Mouse (Mus musculus) CH12.LX (cell line): Measurements from ENCODE around the gene Thoc3. TPM values are rescaled to one million over a fixed set of nuclear protein-coding genes. Genes with fewer than 3 reads are reported as not detected.

ENCODE experiments used
- DNase-seq: peaks from one replicate; pipeline ENCODE4 v3.0.0-alpha.2; 2013; ENCODE audit errors: extremely low read depth
- H3K27ac ChIP-seq: 2 replicates; pipeline ENCODE4 v1.5.1; 2012; ENCODE audit warnings: low read depth, mild to moderate bottlenecking, control low read depth, moderate library complexity; ENCODE audit not compliant: insufficient read depth
- H3K27me3 ChIP-seq: replicated peaks from 2 replicates; pipeline ENCODE3; 2012; ENCODE audit warnings: inconsistent platforms
- H3K36me3 ChIP-seq, 2 experiments: replicated peaks in 1 of 2; 2 replicates each; pipeline versions ENCODE3 to v1.6.1; 2012; ENCODE audit warnings: inconsistent platforms in 1 of 2, low read length in 1 of 2, mild to moderate bottlenecking in 1 of 2, mixed read lengths in 1 of 2, moderate library complexity in 1 of 2; ENCODE audit not compliant: control insufficient read depth in 1 of 2, insufficient read depth in 1 of 2
- H3K4me1 ChIP-seq, 2 experiments: 2 replicates each; pipeline ENCODE4 v1.6.1; 2012; ENCODE audit warnings: inconsistent platforms in 1 of 2, moderate library complexity in 1 of 2; ENCODE audit not compliant: insufficient read depth in 2 of 2, control insufficient read depth in 1 of 2
- H3K4me2 ChIP-seq: 2 replicates; pipeline ENCODE4 v1.6.1; 2012; ENCODE audit warnings: low read depth, mild to moderate bottlenecking, control low read depth; ENCODE audit not compliant: poor library complexity, insufficient read depth, severe bottlenecking
- H3K4me3 ChIP-seq, 3 experiments: fragments of 150-350 bp in 1 of 3; sonication (generic) in 1 of 3; replicated peaks in 1 of 3; 2 replicates each; pipeline versions ENCODE3 to v1.5.1; 2011 to 2012; ENCODE audit warnings: low read depth in 2 of 3, low read length in 2 of 3, mild to moderate bottlenecking in 2 of 3, moderate library complexity in 2 of 3, control low read depth in 1 of 3, improper control_type of control experiment in 1 of 3, inconsistent platforms in 1 of 3, mixed read lengths in 1 of 3; ENCODE audit not compliant: poor library complexity in 1 of 3
- H3K79me2 ChIP-seq: replicated peaks from 2 replicates; pipeline ENCODE4 v1.6.1; 2012; ENCODE audit warnings: mild to moderate bottlenecking, moderate library complexity; ENCODE audit not compliant: control insufficient read depth, poor library complexity, insufficient read depth, severe bottlenecking; ENCODE audit errors: extremely low read depth
- H3K9ac ChIP-seq: 2 replicates; pipeline ENCODE4 v1.6.1; 2012; ENCODE audit warnings: low read depth, mild to moderate bottlenecking, control low read depth, moderate library complexity; ENCODE audit not compliant: insufficient read depth
- H3K9me3 ChIP-seq: replicated peaks from 2 replicates; pipeline ENCODE3; 2012; ENCODE audit warnings: low read length, inconsistent platforms, mixed read lengths
- ETS1 ChIP-seq: conservative IDR thresholded peaks from 2 replicates; pipeline ENCODE4 v1.6.1; 2012; ENCODE audit warnings: low read depth, mild to moderate bottlenecking, inconsistent platforms, low read length, improper control_type of control experiment, moderate library complexity
- MAZ ChIP-seq: IDR thresholded peaks from 2 replicates; pipeline ENCODE4 v1.6.1; 2012; ENCODE audit warnings: low read depth, mild to moderate bottlenecking, inconsistent platforms, low read length, improper control_type of control experiment, moderate library complexity
- RAD21 ChIP-seq: IDR thresholded peaks from 2 replicates; pipeline ENCODE4 v1.6.1; 2011; ENCODE audit warnings: low read depth, mild to moderate bottlenecking, low read length, improper control_type of control experiment, moderate library complexity
- SIN3A ChIP-seq: IDR thresholded peaks from 2 replicates; pipeline ENCODE4 v1.6.1; 2012; ENCODE audit warnings: low read length, improper control_type of control experiment, inconsistent platforms
- ZC3H11A ChIP-seq: IDR thresholded peaks from 2 replicates; pipeline ENCODE4 v1.6.1; 2012; ENCODE audit warnings: low read depth, mild to moderate bottlenecking, inconsistent platforms, low read length, improper control_type of control experiment
- ZMIZ1 ChIP-seq: IDR thresholded peaks from 2 replicates; pipeline ENCODE4 v1.6.1; 2012; ENCODE audit warnings: low read depth, mild to moderate bottlenecking, inconsistent platforms, low read length, improper control_type of control experiment
- ZNF384 ChIP-seq: IDR thresholded peaks from 2 replicates; pipeline ENCODE4 v1.6.1; 2012; ENCODE audit warnings: low read depth, low read length, improper control_type of control experiment, inconsistent platforms
- dilution Hi-C: fragments of 300-500 bp; cut with MboI; formaldehyde crosslinking; loops from 2 replicates; pipeline ENCODE4 v1.14.3; 2020; ENCODE audit warnings: low sequenced_read_pairs; ENCODE audit not compliant: extremely low pct_unique_long_range_greater_than_20kb, extremely low pct_ligation_motif_present
- in situ Hi-C: fragments of 300-500 bp; cut with MboI; formaldehyde crosslinking; loops from 3 replicates; pipeline ENCODE4 v1.14.3; 2019; ENCODE audit warnings: low sequenced_read_pairs, low pct_ligation_motif_present, low pct_unique_long_range_greater_than_20kb, mixed read lengths
- polyA plus RNA-seq: library from polyadenylated mRNA; unstranded; fragments of >175 nt; gene quantifications from 2 replicates; pipeline ENCODE4 v1.2.1, GENCODE M21; 2012; ENCODE audit warnings: low read depth; ENCODE audit not compliant: insufficient read length
- total RNA-seq, 2 experiments: library from RNA; depleted of rRNA; stranded (reverse); fragments of 300-350 nt in 1 of 2; fragments of >200 nt in 1 of 2; gene quantifications; 2 replicates each; pipeline ENCODE4 v1.2.3; 2012 to 2014

The Thoc3 gene
- total and polyA plus RNA-seq, 3 experiments = 72.1 to 93.1 (median 77.5) TPM

DNA sequence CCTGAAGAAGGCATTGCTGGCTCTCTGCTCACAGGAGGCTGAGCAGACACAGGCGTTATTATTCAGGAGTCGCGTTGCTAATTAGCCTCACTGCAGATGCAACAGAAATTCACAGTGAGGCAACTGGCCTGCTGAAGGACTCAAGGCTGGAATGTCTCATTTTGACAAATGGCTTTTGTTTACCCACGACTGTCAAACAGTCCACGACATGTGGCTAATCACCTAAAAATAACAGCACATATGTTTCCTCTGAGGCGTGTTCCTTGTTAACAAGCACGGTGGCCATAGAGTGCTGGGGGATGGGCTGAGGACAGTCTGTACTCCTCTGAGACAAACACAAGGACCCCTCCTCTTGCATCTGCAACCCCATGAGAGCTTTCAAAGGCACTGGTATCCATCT lies 56.4 kb downstream of the Thoc3 start:
- Histone ChIP-seq H3K9ac (no peak overlapping the region), H3K4me2 (no peak overlapping the region), H3K79me2 (no peaks in the 10 kb centered on the region), H3K9me3 (no peaks in the 10 kb centered on the region), H3K27ac (no peak overlapping the region), H3K36me3 (no peaks in the 10 kb centered on the region), H3K4me1 (peaks cover 7 to 18% of the 10 kb centered on the region in 2 experiments), H3K27me3 (peaks cover 16% of the 10 kb centered on the region), H3K4me3 (no peak overlapping the region)
- no peak for DNase-seq
- dilution Hi-C loops = no loop called here
- in situ Hi-C loops = no loop called here
- TF ChIP-seq RAD21 = no peak
- TF ChIP-seq ZC3H11A = no peak
- no peak for TF ChIP-seq SIN3A
- TF ChIP-seq ZNF384 = no peak
- TF ChIP-seq ZMIZ1 = no peak

- dilution Hi-C loops = no loop called here
- Histone ChIP-seq H3K9ac (no peak overlapping the region), H3K36me3 (no peaks in the 10 kb centered on the region), H3K9me3 (no peaks in the 10 kb centered on the region), H3K27me3 (peaks cover 16% of the 10 kb centered on the region), H3K4me1 (peaks cover 7 to 18% of the 10 kb centered on the region in 2 experiments), H3K4me2 (no peak overlapping the region), H3K79me2 (no peaks in the 10 kb centered on the region), H3K27ac (no peak overlapping the region), H3K4me3 (no peak overlapping the region)
- TF ChIP-seq ETS1 (no peak), MAZ (no peak)
- in situ Hi-C loops = no loop called here
- no peak for DNase-seq
Measured at GRCm38 (mm10) chr13:54411656-54412055, 57.0 kb downstream of the Thoc3 start.

Other genes with a start within 250 kb of the Thoc3 start
- 0.04 and 0.21 TPM in 2 replicates for gene Cplx2, start 97.5 kb downstream of the Thoc3 start, total RNA-seq (2012; rRNA removed)
- gene Cplx2, start 97.5 kb downstream of the Thoc3 start, total RNA-seq (2014; rRNA removed) = 0.04 and 0.05 TPM in 2 replicates
- 0.11 and 0.19 TPM in 2 replicates for gene Cplx2, start 97.5 kb downstream of the Thoc3 start, polyA plus RNA-seq
- 6.8 and 8.1 TPM in 2 replicates for gene Simc1, start 34.9 kb upstream of the Thoc3 start, total RNA-seq (2012; rRNA removed)
- gene Simc1, start 34.9 kb upstream of the Thoc3 start, total RNA-seq (2014; rRNA removed) = 4.8 and 6.2 TPM in 2 replicates
- 16.0 and 16.6 TPM in 2 replicates for gene Simc1, start 34.9 kb upstream of the Thoc3 start, polyA plus RNA-seq
- 25.0 and 26.4 TPM in 2 replicates for gene 4833439L19Rik, start 96.6 kb upstream of the Thoc3 start, total RNA-seq (2012; rRNA removed)
- 23.1 and 23.5 TPM in 2 replicates for gene 4833439L19Rik, start 96.6 kb upstream of the Thoc3 start, total RNA-seq (2014; rRNA removed)
- 23.0 and 23.5 TPM in 2 replicates for gene 4833439L19Rik, start 96.6 kb upstream of the Thoc3 start, polyA plus RNA-seq
- 14.6 and 17.4 TPM in 2 replicates for gene Arl10, start 106.2 kb upstream of the Thoc3 start, total RNA-seq (2012; rRNA removed)
- gene Arl10, start 106.2 kb upstream of the Thoc3 start, total RNA-seq (2014; rRNA removed) = 1.7 TPM in 2 replicates
- gene Arl10, start 106.2 kb upstream of the Thoc3 start, polyA plus RNA-seq = 2.5 and 2.9 TPM in 2 replicates
- 100 and 137 TPM in 2 replicates for gene Nop16, start 121.2 kb upstream of the Thoc3 start, total RNA-seq (2012; rRNA removed)
- gene Nop16, start 121.2 kb upstream of the Thoc3 start, total RNA-seq (2014; rRNA removed) = 127 and 132 TPM in 2 replicates
- gene Nop16, start 121.2 kb upstream of the Thoc3 start, polyA plus RNA-seq = 187 and 197 TPM in 2 replicates
- 75.7 and 86.0 TPM in 2 replicates for gene Higd2a, start 121.4 kb upstream of the Thoc3 start, total RNA-seq (2012; rRNA removed)
- gene Higd2a, start 121.4 kb upstream of the Thoc3 start, total RNA-seq (2014; rRNA removed) = 44.2 and 51.6 TPM in 2 replicates
- gene Higd2a, start 121.4 kb upstream of the Thoc3 start, polyA plus RNA-seq = 89.8 and 106 TPM in 2 replicates
- gene Cltb, start 142.5 kb upstream of the Thoc3 start, total RNA-seq (2012; rRNA removed) = 17.9 and 18.9 TPM in 2 replicates
- gene Cltb, start 142.5 kb upstream of the Thoc3 start, total RNA-seq (2014; rRNA removed) = 9.2 and 10.2 TPM in 2 replicates
- 19.5 and 27.2 TPM in 2 replicates for gene Cltb, start 142.5 kb upstream of the Thoc3 start, polyA plus RNA-seq
- gene Faf2, start 152.9 kb upstream of the Thoc3 start, total RNA-seq (2012; rRNA removed) = 39.6 and 40.8 TPM in 2 replicates
- 43.7 and 50.5 TPM in 2 replicates for gene Faf2, start 152.9 kb upstream of the Thoc3 start, total RNA-seq (2014; rRNA removed)
- gene Faf2, start 152.9 kb upstream of the Thoc3 start, polyA plus RNA-seq = 51.7 and 56.6 TPM in 2 replicates
- 12.3 TPM in 2 replicates for gene Rnf44, start 225.1 kb upstream of the Thoc3 start, total RNA-seq (2012; rRNA removed)
- gene Rnf44, start 225.1 kb upstream of the Thoc3 start, total RNA-seq (2014; rRNA removed) = 5.6 and 6.7 TPM in 2 replicates
- gene Rnf44, start 225.1 kb upstream of the Thoc3 start, polyA plus RNA-seq = 32.5 and 38.1 TPM in 2 replicates
- gene Cdhr2, start 232.6 kb upstream of the Thoc3 start, total RNA-seq (2012; rRNA removed) = not detected in 2 replicates
- gene Cdhr2, start 232.6 kb upstream of the Thoc3 start, total RNA-seq (2014; rRNA removed) = not detected in 2 replicates
- gene Cdhr2, start 232.6 kb upstream of the Thoc3 start, polyA plus RNA-seq = not detected in 2 replicates